Mouse (Mus musculus) liver, embryonic 15.5 days (tissue): Measurements from ENCODE around the gene 4931406C07Rik. TPM values are rescaled to one million over a fixed set of nuclear protein-coding genes. Genes with fewer than 3 reads are reported as not detected.
"Not testable (repeated sequence)": the region's sequence is repeated elsewhere in the genome, so short reads cannot be mapped to it uniquely, and the experiment has no call there.

Source experiments
- ATAC-seq: fragments of 200-750 bp; cut with Nextera tagmentation; 2 replicates; pipeline ENCODE4 v1.8.0; 2017; ENCODE audit warnings: moderate number of reproducible peaks, mild to moderate bottlenecking, moderate library complexity; ENCODE audit not compliant: insufficient read depth
- H3K27ac ChIP-seq: fragments of 300-500 bp; sonication (generic); replicated peaks from 2 replicates; pipeline ENCODE4 v1.5.1; 2015; ENCODE audit warnings: mild to moderate bottlenecking, inconsistent platforms
- H3K27me3 ChIP-seq: fragments of 300-500 bp; sonication (generic); 2 replicates; pipeline ENCODE4 v1.6.1; 2015; ENCODE audit warnings: mild to moderate bottlenecking, inconsistent platforms
- H3K36me3 ChIP-seq: fragments of 300-500 bp; sonication (generic); replicated peaks from 2 replicates; pipeline ENCODE4 v1.6.1; 2015; ENCODE audit warnings: moderate library complexity, mild to moderate bottlenecking, inconsistent platforms
- H3K4me1 ChIP-seq: fragments of 300-500 bp; sonication (generic); replicated peaks from 2 replicates; pipeline ENCODE4 v1.6.1; 2015; ENCODE audit warnings: inconsistent platforms
- H3K4me2 ChIP-seq: fragments of 300-500 bp; sonication (generic); 2 replicates; pipeline ENCODE4 v1.6.1; 2015; ENCODE audit warnings: moderate library complexity, mild to moderate bottlenecking, inconsistent platforms
- H3K4me3 ChIP-seq: fragments of 300-500 bp; sonication (generic); replicated peaks from 2 replicates; pipeline ENCODE4 v1.5.1; 2015; ENCODE audit warnings: mild to moderate bottlenecking, inconsistent platforms
- H3K9ac ChIP-seq: fragments of 300-500 bp; sonication (generic); 2 replicates; pipeline ENCODE4 v1.6.1; 2015; ENCODE audit warnings: moderate library complexity, mild to moderate bottlenecking, inconsistent platforms
- H3K9me3 ChIP-seq: fragments of 300-500 bp; sonication (generic); replicated peaks from 2 replicates; pipeline ENCODE4 v1.6.1; 2016; ENCODE audit warnings: inconsistent platforms
- WGBS: fragments of 180-500 bp; shearing (Covaris S2); methylation state at CpG from one replicate; pipeline ENCODE4 v1.1.7; 2015; ENCODE audit warnings: mixed read lengths; ENCODE audit not compliant: insufficient replicate concordance; 5-methylcytosine and 5-hydroxymethylcytosine counted together
- polyA plus RNA-seq: library from polyadenylated mRNA; unstranded; fragments of >200 nt; fragmentation: Nextera tagmentation; extraction: Ambion mirVana; gene quantifications from 2 replicates; pipeline ENCODE4 v1.2.1, GENCODE M21; 2015

Gene 4931406C07Rik
- 3.6 and 3.9 TPM in 2 replicates for polyA plus RNA-seq

DNA sequence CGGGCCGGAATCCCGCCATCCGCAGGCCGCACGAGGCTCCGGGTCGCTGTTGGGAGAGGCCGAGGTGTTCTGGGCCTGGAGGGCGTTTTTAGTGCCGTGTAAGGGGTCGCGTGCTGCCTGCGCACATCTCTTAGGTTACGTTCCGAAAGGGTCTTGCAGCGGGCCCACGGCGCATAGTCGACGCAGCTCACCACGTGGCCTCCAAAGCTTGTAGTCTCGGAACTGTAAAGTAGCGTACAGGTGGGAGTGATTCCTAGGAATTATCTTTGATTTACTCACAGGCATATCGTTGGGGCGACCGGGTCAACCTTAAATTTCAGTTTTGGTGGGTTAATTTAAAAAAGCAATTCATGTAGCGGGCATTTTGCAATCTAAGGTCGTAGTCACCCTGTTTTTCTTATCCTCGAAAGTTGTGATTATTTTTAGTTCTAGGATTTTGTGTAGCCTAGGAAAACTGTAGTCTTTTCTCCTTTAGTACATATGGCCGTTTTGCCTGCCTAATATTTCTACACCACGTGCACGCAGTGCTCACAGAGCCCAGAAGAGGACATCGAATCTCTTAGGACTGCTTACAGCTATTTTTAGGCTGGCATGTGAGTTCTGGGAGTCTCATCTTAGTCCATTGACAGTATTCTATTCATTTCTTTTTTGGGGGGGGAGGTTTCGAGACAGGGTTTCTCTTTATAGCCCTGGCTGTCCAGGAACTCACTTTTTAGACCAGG, at the start of gene 4931406C07Rik:
4931406C07Rik (minus strand) TSS at position 51 of the 722 bp plus-strand sequence.
- peak within 1 kb of the TSS; percentile 71 for H3K4me3 ChIP-seq
- peaks cover 36% of the 10 kb centered on the region for H3K36me3 ChIP-seq
- H3K4me1 ChIP-seq: peaks cover 47% of the 10 kb centered on the region
- no peaks in the 10 kb centered on the region for H3K9me3 ChIP-seq
- peak; percentile 50 for ATAC-seq
- H3K27me3 ChIP-seq: no peaks in the 10 kb centered on the region
- under 1% methylated on average over 35 of the region's 35 CpGs for WGBS
- peak within 1 kb of the TSS; percentile 82 for H3K9ac ChIP-seq
- H3K4me2 ChIP-seq: peak within 1 kb of the TSS; percentile 87
- H3K27ac ChIP-seq: peak within 1 kb of the TSS; percentile 89

DNA sequence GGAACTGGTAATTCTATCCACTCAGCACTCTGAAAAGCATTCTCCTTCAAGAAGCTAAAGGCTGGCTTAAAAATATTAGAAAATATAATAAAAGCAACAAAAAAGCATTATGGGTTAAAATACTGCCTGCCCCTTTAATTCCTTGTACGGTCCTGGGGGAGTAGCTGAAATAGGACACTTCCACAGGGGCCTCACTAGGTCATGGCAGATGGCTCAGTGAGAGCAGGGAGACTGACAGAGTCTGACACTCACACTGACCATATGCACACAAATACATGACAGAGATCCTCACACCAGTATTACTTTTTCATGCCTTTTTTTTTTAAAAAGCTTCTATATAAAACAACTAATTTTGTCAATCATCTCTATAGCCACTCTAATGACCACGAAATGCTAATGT, 43.7 kb upstream of the 4931406C07Rik start:
- Histone ChIP-seq H3K4me1 (no peaks in the 10 kb centered on the region), H3K9me3 (no peaks in the 10 kb centered on the region), H3K4me3 (no peak overlapping the region), H3K27me3 (no peaks in the 10 kb centered on the region), H3K4me2 (no peak overlapping the region), H3K36me3 (peaks cover 81% of the 10 kb centered on the region), H3K27ac (no peak overlapping the region), H3K9ac (no peak overlapping the region)
- ATAC-seq: no peak
- WGBS: 84% methylated on average over 2 of the region's 2 CpGs

GRCm38 (mm10) chr9:15337776-15338175, 31.5 kb upstream of the 4931406C07Rik start:
- Histone ChIP-seq H3K27me3 (no peaks in the 10 kb centered on the region), H3K9ac (no peak overlapping the region), H3K9me3 (no peaks in the 10 kb centered on the region), H3K4me1 (no peaks in the 10 kb centered on the region), H3K36me3 (peaks cover 89% of the 10 kb centered on the region), H3K27ac (no peak overlapping the region), H3K4me3 (no peak overlapping the region), H3K4me2 (no peak overlapping the region)
- WGBS: 92% methylated on average over 4 of the region's 4 CpGs
- no peak for ATAC-seq

- no peaks in the 10 kb centered on the region for H3K4me1 ChIP-seq
- no peak for ATAC-seq
- no peaks in the 10 kb centered on the region for H3K27me3 ChIP-seq
- WGBS: 70% methylated on average over 2 of the region's 2 CpGs
- H3K9me3 ChIP-seq: no peaks in the 10 kb centered on the region
- H3K27ac ChIP-seq: no peak overlapping the region
- no peak overlapping the region for H3K4me2 ChIP-seq
- no peak overlapping the region for H3K4me3 ChIP-seq
- peaks cover 78% of the 10 kb centered on the region for H3K36me3 ChIP-seq
- no peak overlapping the region for H3K9ac ChIP-seq
Observed at GRCm38 (mm10) chr9:15318170-15318742, 12.0 kb upstream of the 4931406C07Rik start.

DNA sequence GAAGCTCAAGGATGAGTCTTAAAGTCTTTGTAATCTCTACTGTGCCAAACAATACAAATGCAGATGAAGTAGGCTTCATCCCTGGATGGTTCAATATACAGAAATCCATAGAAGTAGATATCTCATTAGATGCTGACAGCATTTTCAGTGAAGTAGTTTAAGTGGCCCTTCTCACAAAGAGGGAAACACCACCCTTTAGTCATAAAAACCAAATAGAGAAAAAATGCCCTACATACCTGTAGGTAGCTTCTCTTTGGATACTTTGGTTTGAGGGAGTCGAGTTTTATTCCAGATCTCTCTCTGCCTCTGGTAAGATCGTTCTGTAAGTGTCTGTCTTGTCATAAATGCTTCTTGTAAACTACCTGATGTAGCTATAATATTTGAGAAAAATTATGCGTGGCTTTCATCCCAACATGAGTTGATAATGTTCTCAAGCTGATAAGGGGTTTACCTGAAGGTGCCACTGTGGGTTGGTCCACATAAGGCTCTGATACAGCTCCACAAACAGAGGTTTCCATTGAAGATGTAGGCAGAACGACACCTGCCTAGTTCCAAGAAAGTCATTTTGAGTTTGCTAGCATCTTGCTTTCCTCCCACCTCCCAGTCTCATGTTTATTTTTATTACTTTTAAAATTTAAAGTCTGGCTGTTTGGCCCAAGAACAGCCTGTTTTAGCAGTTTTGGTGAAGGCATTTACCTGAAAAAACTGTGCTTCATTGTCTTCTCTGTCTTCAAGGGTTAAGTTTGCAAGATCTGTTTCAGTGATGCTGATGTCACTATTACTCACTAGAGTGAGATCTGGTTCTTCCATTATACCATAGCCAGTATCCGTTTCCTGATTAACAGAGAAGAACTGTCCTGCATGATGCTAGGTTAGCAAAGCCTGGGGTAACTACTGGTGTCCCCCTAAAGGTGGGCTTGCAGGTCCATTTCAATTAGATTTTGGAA, 11.2 kb upstream of the 4931406C07Rik start:
- Histone ChIP-seq H3K4me3 (no peak overlapping the region), H3K27ac (no peak overlapping the region), H3K36me3 (peaks cover 77% of the 10 kb centered on the region), H3K27me3 (no peaks in the 10 kb centered on the region), H3K9me3 (no peaks in the 10 kb centered on the region), H3K9ac (no peak overlapping the region), H3K4me1 (no peaks in the 10 kb centered on the region), H3K4me2 (no peak overlapping the region)
- ATAC-seq: no peak
- 37% methylated on average over 5 of the region's 5 CpGs for WGBS

GRCm38 (mm10) chr9:15316296-15316695, 10.0 kb upstream of the 4931406C07Rik start:
- not testable (repeated sequence) for H3K9me3 ChIP-seq, H3K4me3 ChIP-seq, H3K9ac ChIP-seq, H3K27me3 ChIP-seq, H3K27ac ChIP-seq, H3K4me2 ChIP-seq, ATAC-seq, H3K4me1 ChIP-seq
- H3K36me3 ChIP-seq: peaks cover 75% of the 10 kb centered on the region
- WGBS: 86% methylated on average over 2 of the region's 2 CpGs

DNA sequence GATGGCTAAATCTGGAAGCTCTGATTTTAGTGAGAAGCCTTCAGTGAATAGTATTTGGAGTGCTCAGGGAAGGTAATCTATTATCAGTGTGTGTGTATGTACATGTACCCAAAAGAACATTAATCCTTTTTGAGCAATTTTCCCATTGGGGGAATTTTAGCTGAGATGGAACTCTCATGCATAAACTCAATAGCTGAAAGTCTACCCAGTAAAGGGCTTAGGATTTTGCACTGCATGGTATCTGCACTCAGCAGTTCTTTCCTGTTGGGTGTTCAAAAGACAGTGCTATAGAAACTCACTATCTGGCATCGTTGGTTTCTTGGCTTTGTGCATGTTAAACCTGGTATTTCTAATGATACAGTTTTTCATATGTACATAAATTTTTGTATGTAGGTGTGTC, 8.4 kb upstream of the 4931406C07Rik start:
- no peak for ATAC-seq
- Histone ChIP-seq H3K27me3 (no peaks in the 10 kb centered on the region), H3K9ac (no peak overlapping the region), H3K27ac (no peak overlapping the region), H3K4me2 (no peak overlapping the region), H3K9me3 (no peaks in the 10 kb centered on the region), H3K4me3 (no peak overlapping the region), H3K4me1 (peaks cover 10% of the 10 kb centered on the region; the same call in 1 of the 2 replicates), H3K36me3 (peaks cover 82% of the 10 kb centered on the region)
- WGBS: 80% methylated on average over 1 of the region's 1 CpGs

DNA sequence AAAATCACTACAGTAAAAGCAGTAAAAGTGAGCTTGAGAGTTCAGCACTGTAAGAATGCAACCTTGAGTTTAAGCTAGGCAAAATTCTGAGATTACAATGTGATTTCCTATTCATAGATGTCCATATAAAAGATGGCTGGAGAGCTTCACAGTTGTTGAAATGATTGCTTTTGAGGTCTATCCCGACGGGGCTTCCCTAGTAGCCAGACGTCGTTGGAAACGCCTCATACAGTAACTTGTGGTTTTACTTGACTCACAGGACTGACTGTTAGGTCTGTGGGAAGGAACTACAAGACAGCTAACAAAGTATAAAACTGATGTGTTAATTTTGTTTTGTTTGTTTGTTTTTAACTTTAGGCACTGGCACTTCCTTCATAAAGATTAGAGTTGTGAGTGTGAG, 7.4 kb upstream of the 4931406C07Rik start:
- no peak overlapping the region for H3K9ac ChIP-seq
- no peak overlapping the region for H3K4me3 ChIP-seq
- H3K27me3 ChIP-seq: no peaks in the 10 kb centered on the region
- H3K27ac ChIP-seq: no peak overlapping the region
- no peaks in the 10 kb centered on the region for H3K9me3 ChIP-seq
- WGBS: 62% methylated on average over 5 of the region's 5 CpGs
- no peak overlapping the region for H3K4me2 ChIP-seq
- H3K4me1 ChIP-seq: peaks cover 19% of the 10 kb centered on the region
- peaks cover 91% of the 10 kb centered on the region for H3K36me3 ChIP-seq
- ATAC-seq: no peak

GRCm38 (mm10) chr9:15312054-15312735, 5.9 kb upstream of the 4931406C07Rik start:
- Histone ChIP-seq H3K27me3 (no peaks in the 10 kb centered on the region), H3K9me3 (no peaks in the 10 kb centered on the region), H3K4me2 (no peak overlapping the region), H3K4me3 (no peak overlapping the region), H3K4me1 (peaks cover 32% of the 10 kb centered on the region), H3K36me3 (peaks cover 87% of the 10 kb centered on the region), H3K9ac (no peak overlapping the region), H3K27ac (no peak overlapping the region)
- 39% methylated on average over 2 of the region's 2 CpGs for WGBS
- ATAC-seq: no peak

GRCm38 (mm10) chr9:15310179-15310578, 3.9 kb upstream of the 4931406C07Rik start:
- WGBS: 75% methylated on average over 1 of the region's 1 CpGs
- Histone ChIP-seq H3K9ac (no peak overlapping the region), H3K27ac (no peak overlapping the region), H3K36me3 (peaks cover 69% of the 10 kb centered on the region), H3K27me3 (no peaks in the 10 kb centered on the region), H3K4me2 (no peak overlapping the region), H3K4me1 (peaks cover 46% of the 10 kb centered on the region), H3K4me3 (no peak overlapping the region), H3K9me3 (no peaks in the 10 kb centered on the region)
- no peak for ATAC-seq
